Mouse (Mus musculus) myocyte (in vitro differentiated cells): ENCODE measurements around the gene Trp53bp2. TPM values are rescaled to one million over a fixed set of nuclear protein-coding genes. Genes with fewer than 3 reads are reported as not detected.

Experiments
- H3K27me3 ChIP-seq: one replicate; pipeline ENCODE4 v1.6.1; 2011; ENCODE audit not compliant: control insufficient read depth, insufficient read depth, insufficient read length
- H3K36me3 ChIP-seq: one replicate; pipeline ENCODE4 v1.6.1; 2011; ENCODE audit not compliant: control insufficient read depth, insufficient read depth
- H3K4me2 ChIP-seq: one replicate; pipeline ENCODE4 v1.6.1; 2011; ENCODE audit warnings: low read depth, control low read depth
- H3K4me3 ChIP-seq: one replicate; pipeline ENCODE4 v1.5.1; 2011; ENCODE audit warnings: mild to moderate bottlenecking, control low read depth, moderate library complexity
- H3K79me2 ChIP-seq: one replicate; pipeline ENCODE4 v1.6.1; 2011; ENCODE audit not compliant: control insufficient read depth, insufficient read depth
- H3ac ChIP-seq: one replicate; pipeline ENCODE4 v1.6.1; 2011; ENCODE audit not compliant: control insufficient read depth, insufficient read length
- CEBPB ChIP-seq: IDR thresholded peaks from 2 replicates; pipeline ENCODE4 v1.6.1; 2011; ENCODE audit warnings: mild to moderate bottlenecking, moderate library complexity; ENCODE audit not compliant: poor library complexity, insufficient read depth, severe bottlenecking
- E2F4 ChIP-seq: IDR thresholded peaks from one replicate; pipeline ENCODE4 v1.6.1; 2011; ENCODE audit warnings: mild to moderate bottlenecking, control low read depth, moderate library complexity; ENCODE audit not compliant: insufficient read depth
- MAX ChIP-seq: IDR thresholded peaks from one replicate; pipeline ENCODE4 v1.6.1; 2011; ENCODE audit warnings: low read depth, mild to moderate bottlenecking, control low read depth
- MYOD1 ChIP-seq, 3 experiments: IDR thresholded peaks; one replicate each; pipeline ENCODE4 v1.6.1; 2011; ENCODE audit warnings: control low read depth in 2 of 3, low read depth in 2 of 3, mild to moderate bottlenecking in 2 of 3, moderate library complexity in 1 of 3; ENCODE audit not compliant: insufficient read length in 2 of 3, control insufficient read depth in 1 of 3
- MYOG ChIP-seq, 3 experiments: IDR thresholded peaks; one replicate each; pipeline ENCODE4 v1.6.1; 2011; ENCODE audit warnings: control low read depth in 2 of 3, low read depth in 2 of 3, mild to moderate bottlenecking in 2 of 3; ENCODE audit not compliant: insufficient read length in 2 of 3, control insufficient read depth in 1 of 3, insufficient read depth in 1 of 3
- POLR2A ChIP-seq: IDR thresholded peaks from one replicate; pipeline ENCODE4 v1.6.1; 2011; ENCODE audit warnings: low read depth, mild to moderate bottlenecking, control low read depth, moderate library complexity; ENCODE audit not compliant: insufficient read length
- POLR2AphosphoS2 ChIP-seq: IDR thresholded peaks from one replicate; pipeline ENCODE4 v1.6.1; 2011; ENCODE audit warnings: low read depth, control low read depth; ENCODE audit not compliant: insufficient read length
- REST ChIP-seq: IDR thresholded peaks from one replicate; pipeline ENCODE4 v1.6.1; 2011; ENCODE audit warnings: mild to moderate bottlenecking, control low read depth, moderate library complexity; ENCODE audit not compliant: insufficient read depth, insufficient read length
- SRF ChIP-seq: IDR thresholded peaks from one replicate; pipeline ENCODE4 v1.6.1; 2011; ENCODE audit warnings: low read depth; ENCODE audit not compliant: control insufficient read depth, insufficient read length
- TCF12 ChIP-seq: IDR thresholded peaks from one replicate; pipeline ENCODE4 v1.6.1; 2011; ENCODE audit warnings: mild to moderate bottlenecking, control low read depth; ENCODE audit not compliant: poor library complexity, insufficient read depth, severe bottlenecking
- TCF3 ChIP-seq: IDR thresholded peaks from one replicate; pipeline ENCODE4 v1.6.1; 2011; ENCODE audit warnings: low read depth, control low read depth; ENCODE audit not compliant: insufficient read length
- USF1 ChIP-seq: IDR thresholded peaks from one replicate; pipeline ENCODE4 v1.6.1; 2011; ENCODE audit warnings: low read depth, mild to moderate bottlenecking, control low read depth, moderate library complexity
- polyA plus RNA-seq: library from polyadenylated mRNA; unstranded; fragments of >200 nt; fragmentation: generic; extraction: Trizol; gene quantifications from one replicate; pipeline ENCODE4 v1.2.1, GENCODE M21; 2012; ENCODE audit warnings: missing spikeins

Gene Trp53bp2
- polyA plus RNA-seq, 1 experiment = 6.4 TPM

DNA sequence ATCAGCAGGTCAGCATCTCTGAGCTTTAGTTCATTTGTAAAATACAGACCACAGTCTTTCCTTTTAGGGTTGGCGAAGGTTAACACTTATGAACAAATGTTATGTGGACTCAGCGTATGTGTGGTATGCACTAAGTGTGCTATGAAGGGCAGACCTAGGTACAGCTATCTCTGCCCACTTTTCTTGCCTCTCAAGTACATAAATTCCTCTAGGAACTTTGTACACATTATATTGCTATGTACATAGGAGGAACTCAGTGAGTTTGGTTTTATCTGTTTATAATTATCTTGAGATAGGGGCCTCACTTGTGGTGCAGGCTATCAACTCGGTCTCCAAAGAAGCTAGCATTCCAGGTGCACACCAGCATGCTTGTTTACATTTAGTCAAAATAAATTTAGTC, 9.1 kb upstream of the Trp53bp2 start:
- H3K36me3 ChIP-seq = no peaks in the 10 kb centered on the region
- TF ChIP-seq CEBPB = no peak
- no peak for TF ChIP-seq REST
- no peaks in the 10 kb centered on the region for H3K27me3 ChIP-seq
- no peak overlapping the region for H3K4me2 ChIP-seq
- no peak overlapping the region for H3ac ChIP-seq
- H3K79me2 ChIP-seq = no peaks in the 10 kb centered on the region
- no peak overlapping the region for H3K4me3 ChIP-seq

DNA sequence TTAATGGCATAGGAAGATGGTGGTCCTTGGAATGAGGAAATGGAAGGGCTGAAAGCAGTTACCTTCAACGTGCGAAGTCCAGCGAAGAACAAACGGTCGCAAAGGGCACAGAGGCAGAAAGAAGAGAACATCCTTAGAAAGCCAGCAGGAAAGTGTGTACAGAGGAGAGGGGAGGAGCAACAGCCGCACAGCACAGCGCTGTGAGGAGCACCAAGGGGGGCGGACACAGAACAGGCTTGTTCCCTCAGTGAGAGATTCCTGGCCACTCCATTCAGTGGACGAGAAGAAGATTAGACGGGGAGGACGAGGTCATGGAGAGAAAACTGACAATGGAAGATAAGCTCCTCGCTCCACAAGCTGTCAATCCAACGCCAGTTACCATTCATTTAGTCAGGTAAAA, 5.9 kb upstream of the Trp53bp2 start:
- H3K4me2 ChIP-seq = no peak overlapping the region
- no peak overlapping the region for H3ac ChIP-seq
- no peaks in the 10 kb centered on the region for H3K36me3 ChIP-seq

DNA sequence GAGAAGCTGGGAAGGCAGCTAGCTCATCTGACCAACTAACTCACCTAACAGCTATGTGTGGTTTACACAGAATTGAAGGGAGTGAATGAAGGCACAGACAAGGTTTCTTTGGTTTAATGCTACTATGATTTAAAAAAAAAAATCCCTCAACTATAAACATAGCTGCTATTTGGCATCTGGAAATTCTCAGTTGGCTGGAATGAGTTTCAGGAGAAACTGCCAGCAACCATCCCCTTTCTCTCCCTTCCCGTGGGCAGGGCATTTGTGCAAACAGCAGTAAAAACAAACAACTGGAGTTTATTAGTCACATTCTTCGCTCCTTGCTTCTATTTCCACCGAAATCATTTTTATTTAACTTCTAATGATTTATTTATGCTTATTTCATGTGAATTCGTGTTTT, 2.4 kb upstream of the Trp53bp2 start:
- Histone ChIP-seq H3K79me2 (peaks cover 20% of the 10 kb centered on the region), H3ac (no peak overlapping the region), H3K4me3 (no peak overlapping the region), H3K36me3 (no peaks in the 10 kb centered on the region), H3K27me3 (no peaks in the 10 kb centered on the region), H3K4me2 (no peak overlapping the region)
- TF ChIP-seq POLR2AphosphoS2 = no peak
- TF ChIP-seq TCF3 = no peak

More for the DNA sequence above, 5.9 kb upstream of the Trp53bp2 start:
- TF ChIP-seq USF1 = no peak
- TF ChIP-seq SRF = no peak
- TF ChIP-seq MYOG (IDR thresholded peaks at IDR 0.05; ENCODE audit: control insufficient read depth in 1 of 3, insufficient read depth in 1 of 3, insufficient read length in 2 of 3, low read depth in 2 of 3) = no peak
- TF ChIP-seq POLR2AphosphoS2 = no peak
- no peak for TF ChIP-seq POLR2A
- no peak for TF ChIP-seq CEBPB
- no peak for TF ChIP-seq TCF12
- TF ChIP-seq REST = no peak
- no peak for TF ChIP-seq MYOD1 (IDR thresholded peaks at IDR 0.05; ENCODE audit: control insufficient read depth in 1 of 3, insufficient read length in 2 of 3, low read depth in 2 of 3)
- Histone ChIP-seq H3K27me3 (no peaks in the 10 kb centered on the region), H3K79me2 (no peaks in the 10 kb centered on the region), H3K4me3 (no peak overlapping the region)

DNA sequence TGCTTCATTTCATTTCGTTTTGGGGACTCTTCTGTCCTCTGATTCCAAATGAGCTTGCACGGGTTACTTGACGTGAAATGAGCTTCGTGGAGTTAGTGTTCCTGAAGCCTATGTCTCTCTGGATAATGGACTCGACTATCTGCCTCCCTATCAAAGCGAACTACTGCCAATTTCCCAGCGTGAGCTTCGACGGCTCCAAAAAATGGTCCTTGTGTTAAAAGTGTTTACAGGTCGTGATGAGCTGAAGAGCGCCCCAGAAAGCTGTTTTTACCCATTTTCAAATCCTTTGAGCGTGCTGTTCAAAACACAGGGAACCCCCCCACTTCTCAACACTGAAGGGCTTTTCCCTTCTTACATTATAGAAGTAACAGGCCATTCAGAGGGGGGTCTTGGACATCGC, 729 bp upstream of the Trp53bp2 start:
- H3K27me3 ChIP-seq = no peaks in the 10 kb centered on the region
- H3K4me2 ChIP-seq = peak overlapping the region; percentile 97
- peak overlapping the region; percentile 43 for H3K4me3 ChIP-seq
- TF ChIP-seq MAX (no peak), SRF (no peak), TCF3 (no peak), CEBPB (no peak), REST (no peak), USF1 (no peak), E2F4 (no peak), TCF12 (no peak), POLR2A (no peak), MYOD1 (IDR thresholded peaks at IDR 0.05; ENCODE audit: control insufficient read depth in 1 of 3, insufficient read length in 2 of 3, low read depth in 2 of 3) (no peak), MYOG (IDR thresholded peaks at IDR 0.05; ENCODE audit: control insufficient read depth in 1 of 3, insufficient read depth in 1 of 3, insufficient read length in 2 of 3, low read depth in 2 of 3) (no peak), POLR2AphosphoS2 (no peak)
- H3K36me3 ChIP-seq = no peaks in the 10 kb centered on the region
- H3ac ChIP-seq = peak overlapping the region; percentile 68
- H3K79me2 ChIP-seq = peaks cover 35% of the 10 kb centered on the region

DNA sequence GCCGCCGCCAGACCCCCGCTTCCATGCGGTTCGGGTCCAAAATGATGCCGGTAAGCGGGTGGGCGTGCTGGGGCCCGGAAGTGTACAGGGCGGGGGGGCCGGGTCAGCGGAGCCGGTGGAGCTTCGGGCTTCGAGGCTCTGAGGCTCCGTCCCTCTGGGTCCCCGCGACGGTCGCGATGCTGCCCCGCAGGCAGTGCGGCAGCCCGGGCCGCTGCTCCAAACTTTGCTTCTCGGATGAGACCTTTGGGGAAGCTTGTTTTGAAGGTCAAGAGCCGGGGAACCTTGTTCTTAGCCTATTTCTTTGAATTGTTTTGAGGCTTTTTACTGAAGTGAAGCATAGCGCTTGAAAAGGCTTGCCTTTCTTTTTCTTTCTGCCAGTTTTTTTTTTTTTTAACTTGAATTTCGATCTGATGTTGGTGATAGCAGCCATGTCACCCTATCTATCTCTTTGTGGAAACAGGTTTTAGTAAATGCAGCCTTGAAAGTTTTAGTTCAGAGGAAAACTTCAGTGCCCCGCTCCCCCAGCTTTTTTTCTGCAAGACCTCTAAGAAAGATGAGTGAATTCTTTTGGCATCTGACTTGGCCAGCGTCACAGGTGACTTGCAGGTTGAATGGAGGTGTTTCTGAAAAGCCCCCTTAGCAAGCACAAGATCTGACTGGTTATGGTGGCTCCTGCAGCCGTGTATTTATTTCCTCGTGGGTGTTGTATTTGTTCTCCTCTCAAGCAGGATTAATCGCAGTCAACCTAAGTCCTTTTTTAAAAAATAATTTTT, 615 bp downstream of the Trp53bp2 start:
- no peak for TF ChIP-seq CEBPB
- no peak for TF ChIP-seq REST
- TF ChIP-seq TCF12 = no peak
- no peak for TF ChIP-seq E2F4
- TF ChIP-seq MYOD1 (IDR thresholded peaks at IDR 0.05; ENCODE audit: control insufficient read depth in 1 of 3, insufficient read length in 2 of 3, low read depth in 2 of 3) = no peak
- TF ChIP-seq SRF = no peak
- no peak for TF ChIP-seq USF1
- TF ChIP-seq POLR2AphosphoS2 = no peak
- no peak for TF ChIP-seq MYOG (IDR thresholded peaks at IDR 0.05; ENCODE audit: control insufficient read depth in 1 of 3, insufficient read depth in 1 of 3, insufficient read length in 2 of 3, low read depth in 2 of 3)
- TF ChIP-seq POLR2A = no peak
- TF ChIP-seq TCF3 = no peak
- no peak for TF ChIP-seq MAX
- H3K27me3 ChIP-seq = no peaks in the 10 kb centered on the region
- peaks cover 49% of the 10 kb centered on the region for H3K79me2 ChIP-seq
- H3ac ChIP-seq = peak overlapping the region; percentile 68
- H3K4me2 ChIP-seq = peak overlapping the region; percentile 85
- H3K36me3 ChIP-seq = no peaks in the 10 kb centered on the region
- H3K4me3 ChIP-seq = peak overlapping the region; percentile 43
